Mouse (Mus musculus) left cerebral cortex, postnatal 14 days (tissue): ENCODE measurements around the gene Piga. TPM values are rescaled to one million over a fixed set of nuclear protein-coding genes. Genes with fewer than 3 reads are reported as not detected.

Experiments
- DNase-seq, 2 experiments: peaks; one replicate each; pipeline ENCODE4 v3.0.0; 2021 to 2022; ENCODE audit warnings: low spot score in 2 of 2, mixed read lengths in 1 of 2
- intact Hi-C: fragments of 180-260 bp; cut with DNase I; formaldehyde crosslinking; loops from one replicate; pipeline ENCODE4 v1.15.1; 2025
- total RNA-seq, 2 experiments: library from RNA; stranded (reverse); gene quantifications; 2 replicates each; pipeline ENCODE4 v1.2.3; 2021

Piga gene
- total RNA-seq, 2 experiments from 2014 or later, result 5.1 to 5.5 TPM

DNA sequence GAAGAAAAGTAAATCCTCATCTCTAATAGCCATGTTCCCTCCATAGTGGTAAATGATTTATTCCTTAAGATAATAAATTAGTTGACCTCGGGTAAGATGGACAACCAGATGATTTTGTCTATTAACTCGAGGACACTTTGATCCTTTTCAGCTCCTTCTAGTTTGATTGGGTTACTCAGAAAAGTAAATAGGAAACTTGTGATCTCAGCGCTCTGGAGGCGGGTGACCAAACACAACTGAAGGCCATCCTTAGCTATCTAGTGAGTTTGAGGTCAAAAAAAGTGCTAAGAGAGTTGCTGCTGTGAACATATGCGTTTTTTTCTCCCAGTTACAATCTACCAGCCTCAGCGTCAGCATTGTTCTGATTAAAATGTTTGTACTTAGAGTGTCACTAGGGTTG lies 11.0 kb downstream of the Piga start:
- intact Hi-C loops, result no loop called here
- DNase-seq, result no peak

DNA sequence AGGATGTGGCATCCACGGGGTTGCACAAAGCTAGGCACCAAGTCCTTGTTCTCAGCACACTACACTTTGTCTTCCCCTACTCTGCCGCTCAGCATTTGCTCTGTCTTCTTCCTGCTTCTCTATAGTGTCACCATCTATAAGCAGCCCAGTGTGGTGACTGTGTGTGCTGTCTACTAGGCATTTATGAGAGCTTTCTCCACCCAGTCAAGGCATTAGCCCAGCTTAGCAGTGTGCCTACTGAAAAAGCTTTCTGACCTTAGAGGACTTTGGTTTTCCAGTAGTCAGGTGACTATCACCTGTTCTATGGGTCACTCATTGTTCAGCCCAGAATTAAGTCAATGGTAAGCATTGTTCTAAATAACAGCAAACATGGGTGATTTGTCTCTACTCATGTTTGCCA lies 11.5 kb downstream of the Piga start:
- intact Hi-C loops, result no loop called here
- DNase-seq, result no peak

DNA sequence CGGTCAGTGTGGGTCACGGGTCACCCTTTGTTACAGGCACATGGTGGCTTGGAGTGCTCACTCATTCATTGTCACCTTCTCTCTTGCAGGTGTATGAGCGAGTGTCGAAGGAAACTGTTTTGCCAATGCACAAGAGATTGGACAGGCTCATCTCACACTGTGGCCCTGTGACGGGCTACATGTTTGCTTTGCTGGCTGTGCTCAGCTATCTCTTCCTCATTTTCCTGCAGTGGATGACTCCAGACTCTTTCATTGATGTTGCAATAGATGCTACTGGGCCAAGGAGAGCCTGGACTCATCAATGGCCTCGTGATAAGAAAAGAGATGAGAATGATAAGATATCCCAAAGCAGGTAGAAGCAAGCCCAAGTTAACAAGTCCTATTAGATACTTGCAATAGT lies 12.0 kb downstream of the Piga start:
- no peak for DNase-seq
- intact Hi-C loops, result no loop called here

DNA sequence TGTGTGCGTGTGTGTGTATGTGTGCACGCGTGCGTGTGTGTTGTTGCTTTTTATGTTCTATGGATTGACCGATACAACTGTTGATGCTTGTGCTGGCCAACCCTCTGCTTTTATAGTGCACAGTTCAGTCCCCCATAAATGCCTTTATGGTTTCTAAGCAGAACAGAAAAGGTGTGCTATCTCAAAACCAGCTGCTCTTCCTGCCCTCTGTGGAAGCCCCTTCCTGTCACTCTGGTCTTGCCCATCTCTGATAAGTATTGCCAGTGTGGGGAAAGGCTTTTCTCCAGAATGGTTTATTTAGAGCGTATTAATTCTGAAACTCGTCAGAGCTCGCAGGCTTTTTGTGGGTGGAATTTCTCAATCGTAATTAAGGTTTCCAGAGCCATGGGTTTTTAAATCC lies 13.1 kb downstream of the Piga start:
- intact Hi-C loops, result no loop called here
- no peak for DNase-seq

DNA sequence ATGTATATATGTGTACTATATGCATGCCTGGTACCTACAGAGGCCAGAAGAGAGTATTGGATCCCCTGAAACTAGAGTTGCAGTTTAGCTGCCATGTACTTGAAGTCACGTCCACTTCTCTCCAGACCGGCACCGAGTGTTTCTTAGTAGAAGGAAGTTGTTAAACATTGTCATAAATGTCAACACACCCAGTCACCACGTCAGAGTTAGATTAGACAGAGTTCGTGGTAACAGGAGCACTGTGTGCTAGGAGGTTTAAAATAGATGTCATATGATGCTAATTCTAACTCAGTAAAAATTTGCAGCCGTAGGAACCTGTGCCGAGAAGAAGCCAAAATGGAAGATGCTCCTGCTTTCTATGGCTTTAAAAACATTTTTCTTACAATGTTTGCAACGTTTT lies 17.1 kb downstream of the Piga start, which contains the start of gene Asb11:
Asb11 (plus strand) TSS at position 286 of the 400 bp plus-strand sequence.
- intact Hi-C loops, result no loop called here
- no peak for DNase-seq

DNA sequence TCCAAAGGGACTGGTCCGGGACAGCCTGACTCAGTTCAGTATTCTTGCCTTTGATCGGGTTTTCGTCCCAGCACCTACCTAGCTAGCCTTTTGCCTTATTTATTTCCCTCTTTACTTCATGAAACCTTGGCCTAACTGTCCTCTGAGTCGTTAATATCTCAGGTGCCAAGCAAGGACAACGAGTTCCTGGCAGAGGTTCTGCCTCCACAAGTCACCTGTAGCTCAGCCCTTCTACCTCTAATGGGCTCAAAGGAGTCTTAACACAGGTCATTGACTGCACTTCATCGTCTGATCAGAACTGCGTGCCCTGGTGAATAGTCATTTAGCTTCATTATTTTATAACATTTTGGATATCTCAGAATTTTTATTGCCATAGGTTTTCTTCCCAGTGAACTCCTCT lies 19.9 kb downstream of the Piga start:
- no peak for DNase-seq
- intact Hi-C loops, result no loop called here

DNA sequence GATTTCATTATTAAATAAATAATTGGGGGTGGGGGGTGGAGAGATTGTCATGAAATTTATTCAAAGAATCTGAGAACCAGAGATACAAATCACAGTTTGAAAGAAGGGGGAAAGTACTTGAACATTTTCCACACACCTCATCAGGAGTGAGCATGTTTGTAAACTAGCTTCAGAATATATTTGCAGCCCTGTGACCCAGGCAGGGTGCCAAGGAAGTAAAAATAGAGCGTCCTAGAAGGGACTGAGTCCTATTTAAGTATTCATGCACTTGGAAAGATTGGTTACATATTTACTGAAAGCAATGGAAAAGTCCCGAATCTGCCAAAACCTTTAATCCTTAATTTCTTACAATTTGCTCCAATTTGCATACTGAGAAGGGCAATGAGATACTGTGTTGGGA lies 20.6 kb downstream of the Piga start:
- intact Hi-C loops, result no loop called here
- DNase-seq, result peak in 1 of 2 experiments; percentile 4

DNA sequence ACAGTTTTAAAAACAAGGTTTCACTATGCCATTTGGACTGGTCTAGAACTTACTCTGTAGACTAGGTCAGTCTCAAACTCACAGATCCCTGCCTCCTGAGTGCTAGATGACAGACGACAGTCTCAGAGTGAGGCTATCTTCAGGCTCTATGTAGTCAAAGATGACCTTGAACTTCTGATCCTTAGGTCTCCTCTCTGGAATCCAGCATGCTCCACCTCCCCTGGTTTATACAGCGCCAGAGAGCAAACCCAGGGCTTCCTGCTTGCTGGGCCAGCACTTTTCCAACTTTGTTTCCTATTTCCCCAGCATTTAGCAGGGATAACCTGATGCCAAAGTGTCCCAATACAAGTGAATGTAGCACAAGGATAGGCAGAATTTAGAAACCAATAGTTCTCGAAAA lies 21.1 kb downstream of the Piga start:
- intact Hi-C loops, result no loop called here
- DNase-seq, result no peak

DNA sequence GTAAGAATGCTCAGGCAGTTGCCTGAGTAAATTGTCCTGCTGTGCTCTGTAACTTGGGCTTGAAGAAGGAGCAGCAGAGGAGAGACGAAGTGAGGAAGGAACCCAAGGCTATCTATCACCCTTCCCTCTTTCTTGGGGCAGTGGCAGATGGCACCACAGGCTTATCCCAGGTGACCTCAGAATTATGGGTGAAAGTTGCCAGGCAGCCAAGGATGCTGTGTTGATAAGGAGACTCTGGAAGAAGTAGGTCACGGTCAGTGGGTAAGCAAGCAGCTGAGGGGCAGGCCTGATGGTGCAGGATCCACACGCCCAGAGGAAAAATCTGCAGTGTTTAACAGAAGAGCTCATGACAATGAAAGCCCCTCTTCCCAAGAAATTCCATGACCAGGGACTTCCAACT lies 21.7 kb downstream of the Piga start:
- intact Hi-C loops, result no loop called here
- no peak for DNase-seq

DNA sequence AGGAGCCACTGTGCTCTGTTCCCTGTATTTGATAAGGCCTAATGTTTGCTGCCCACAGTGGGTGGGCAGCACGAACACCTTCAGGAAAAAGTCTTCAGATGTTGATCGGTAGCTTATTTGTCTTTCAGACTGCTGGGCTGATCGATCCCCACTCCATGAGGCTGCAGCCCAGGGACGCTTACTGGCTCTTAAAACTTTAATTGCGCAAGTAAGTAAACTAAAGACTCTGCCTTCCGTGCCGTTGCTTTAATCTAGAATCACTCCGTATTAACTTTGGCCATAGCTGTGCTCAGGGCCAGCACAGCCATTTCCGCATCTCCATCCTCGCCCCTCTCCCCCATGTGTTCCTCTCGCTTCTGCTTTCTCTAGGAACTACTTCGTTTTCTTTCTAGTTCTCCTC lies 26.0 kb downstream of the Piga start:
- DNase-seq, result no peak
- intact Hi-C loops, result no loop called here

DNA sequence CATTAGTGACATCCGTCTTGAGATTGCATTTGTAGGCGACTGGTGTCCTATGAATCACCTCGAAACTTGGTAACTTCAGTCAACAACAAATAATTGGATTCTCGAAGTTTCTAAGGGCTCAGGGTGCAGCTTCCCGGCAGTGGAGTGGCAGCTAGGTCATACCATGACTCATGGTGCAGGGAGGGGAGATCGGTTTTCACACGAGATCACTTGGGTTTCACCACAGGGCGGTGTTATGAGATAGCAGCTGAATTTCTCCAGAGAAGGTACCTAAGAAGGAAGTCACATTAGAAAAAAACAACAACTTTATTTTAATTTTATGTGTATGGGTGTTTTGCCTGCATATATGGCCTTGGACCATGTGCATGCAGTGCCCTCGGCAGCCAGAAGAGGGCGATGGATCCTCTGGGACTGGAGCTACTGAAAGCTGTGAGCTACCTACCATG lies 26.5 kb downstream of the Piga start:
- no peak for DNase-seq
- intact Hi-C loops, result no loop called here

DNA sequence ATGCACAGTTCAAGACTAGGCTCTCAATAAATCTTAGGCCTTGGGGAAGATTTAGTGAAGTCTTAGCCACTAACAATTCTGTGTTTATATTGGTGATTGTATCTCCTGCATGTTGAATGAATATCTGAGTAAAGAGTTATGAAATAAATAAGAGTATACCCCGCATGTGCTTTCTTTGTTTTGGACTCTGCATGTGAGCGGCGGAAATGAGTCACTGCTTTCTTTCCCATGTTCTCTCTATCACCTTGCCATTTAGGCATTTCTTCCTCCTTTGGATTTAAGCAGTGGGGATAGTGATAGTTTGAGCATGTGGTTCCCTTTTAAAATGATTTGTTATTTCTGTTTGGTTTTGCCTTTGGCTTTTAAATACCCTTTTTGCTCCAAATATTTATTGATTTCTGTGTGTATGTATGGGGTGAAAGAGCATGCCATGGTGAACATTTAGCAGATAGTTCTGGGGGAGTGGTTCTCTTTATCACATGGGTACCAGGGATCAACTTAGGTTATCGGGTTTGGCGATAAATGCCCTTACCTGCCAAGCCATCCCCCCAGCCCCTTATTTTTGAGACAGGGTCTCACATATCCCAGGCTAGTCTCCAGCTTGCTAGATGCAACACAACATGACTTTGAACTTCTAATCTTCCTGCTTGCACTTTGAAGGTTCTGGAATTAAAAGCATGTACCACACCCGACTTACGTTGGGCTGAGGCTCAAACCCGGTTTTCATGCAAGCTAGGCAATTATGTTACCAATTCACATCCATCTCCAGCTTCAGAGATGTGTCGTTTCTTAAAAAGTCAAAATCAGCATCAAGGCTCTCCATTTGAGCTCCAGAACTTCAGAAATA lies 27.5 kb downstream of the Piga start:
- DNase-seq, result no peak
- intact Hi-C loops, result no loop called here

DNA sequence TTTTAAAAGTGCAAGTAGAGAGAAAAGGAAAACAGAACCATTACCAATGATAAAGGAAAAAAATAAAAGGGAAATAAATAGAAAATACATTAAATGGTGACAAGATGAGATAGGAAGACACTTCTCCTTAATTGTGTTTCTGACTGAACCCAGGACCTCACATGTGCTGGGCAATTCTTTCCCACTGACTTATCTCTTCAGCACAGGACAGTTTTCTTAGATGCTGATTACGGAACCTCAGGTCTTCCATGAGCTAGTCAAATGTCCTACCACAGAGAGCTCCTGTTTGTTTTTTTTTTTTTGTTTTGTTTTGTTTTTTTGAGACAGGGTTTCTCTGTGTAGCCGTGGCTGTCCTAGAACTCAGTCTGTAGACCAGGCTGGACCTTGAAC lies 28.1 kb downstream of the Piga start:
- intact Hi-C loops, result loop anchor here (2.0 kb wide), 1 partner anchor 261 kb away; no protein-coding TSS in a partner anchor

DNA sequence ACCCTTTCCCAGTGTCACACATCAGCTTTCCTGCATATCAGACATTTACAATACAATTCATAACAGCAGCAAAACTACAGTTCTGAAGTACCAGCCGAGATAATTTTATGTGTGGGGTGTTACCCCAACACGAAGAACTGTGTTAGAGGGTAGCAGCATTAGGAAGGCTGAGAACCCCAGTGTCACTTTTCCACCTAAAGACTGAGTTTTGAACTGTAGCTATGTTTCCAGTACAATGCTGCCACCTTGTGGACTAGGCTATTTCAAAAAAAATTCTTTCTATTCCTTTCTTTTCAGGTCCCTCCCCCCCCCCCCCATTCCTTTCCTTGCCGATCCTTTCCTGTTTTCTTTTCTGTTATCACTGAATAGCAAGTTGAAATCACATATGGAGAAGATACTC lies 29.6 kb downstream of the Piga start:
- peak; percentile 39 to 67 for DNase-seq
- intact Hi-C loops, result loop anchor here (2.0 kb wide), 1 partner anchor 262 kb away; no protein-coding TSS in a partner anchor

More for the DNA sequence above, 28.1 kb downstream of the Piga start:
- no peak for DNase-seq

DNA sequence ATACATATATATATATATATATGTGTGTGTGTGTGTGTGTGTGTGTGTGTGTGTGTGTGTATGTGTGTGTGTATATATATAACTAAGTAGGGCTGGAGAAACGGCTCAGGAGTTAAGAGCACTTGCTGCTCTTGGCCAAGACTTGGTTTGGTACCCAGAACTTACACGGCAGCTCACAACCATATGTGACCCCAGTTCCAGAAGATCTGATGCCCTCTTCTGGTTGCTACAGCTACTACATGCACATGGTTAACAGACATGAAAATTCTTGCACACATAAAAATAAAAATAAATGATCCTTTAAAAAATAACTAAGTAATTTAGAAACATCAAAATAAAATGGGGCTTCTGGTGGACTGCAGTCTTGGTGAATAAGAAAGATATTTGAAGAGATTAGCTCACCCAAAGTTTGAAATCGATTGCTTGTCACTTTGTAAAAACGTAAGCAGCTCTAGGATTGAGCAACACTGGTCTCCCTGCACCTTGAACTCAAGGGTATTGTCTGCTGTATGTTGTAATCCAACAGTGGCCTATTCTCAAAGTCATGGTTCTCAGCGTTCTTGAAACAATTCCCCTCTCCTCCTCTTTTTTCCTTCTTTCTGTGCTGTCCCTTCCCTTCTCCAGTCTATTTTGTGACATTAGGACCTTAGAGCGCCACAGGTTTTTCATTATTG lies 39.8 kb downstream of the Piga start:
- intact Hi-C loops, result no loop called here
- no peak for DNase-seq

Other genes with a start within 250 kb of the Piga start
- gene Bmx, start 161.6 kb upstream of the Piga start, total RNA-seq, result 1 to 10 TPM in 1 of 2 experiments, under 1 TPM in 1; 0.93 to 1.0 TPM
- gene Pir, start 150.4 kb upstream of the Piga start, total RNA-seq, result 1 to 10 TPM; 3.7 to 3.9 TPM
- 1 to 10 TPM; 2.4 to 2.7 TPM for gene Vegfd, start 46.4 kb upstream of the Piga start, total RNA-seq
- gene Asb11, start 17.2 kb downstream of the Piga start, total RNA-seq, result 1 to 10 TPM; 3.8 to 4.0 TPM
- gene Asb9, start 86.5 kb downstream of the Piga start, total RNA-seq, result not detected